Mouse (Mus musculus) megakaryocyte, embryonic 14.5 days (primary cell): ENCODE data around the gene Otof.

Experiments used
- FLI1 ChIP-seq: IDR thresholded peaks from 2 replicates; pipeline ENCODE4 v1.6.1; 2012; ENCODE audit warnings: low read length, inconsistent platforms, mixed read lengths
- GATA1 ChIP-seq: IDR thresholded peaks from 3 replicates; pipeline ENCODE4 v1.6.1; 2012; ENCODE audit warnings: mixed read lengths, low read length, inconsistent platforms, borderline replicate concordance

DNA sequence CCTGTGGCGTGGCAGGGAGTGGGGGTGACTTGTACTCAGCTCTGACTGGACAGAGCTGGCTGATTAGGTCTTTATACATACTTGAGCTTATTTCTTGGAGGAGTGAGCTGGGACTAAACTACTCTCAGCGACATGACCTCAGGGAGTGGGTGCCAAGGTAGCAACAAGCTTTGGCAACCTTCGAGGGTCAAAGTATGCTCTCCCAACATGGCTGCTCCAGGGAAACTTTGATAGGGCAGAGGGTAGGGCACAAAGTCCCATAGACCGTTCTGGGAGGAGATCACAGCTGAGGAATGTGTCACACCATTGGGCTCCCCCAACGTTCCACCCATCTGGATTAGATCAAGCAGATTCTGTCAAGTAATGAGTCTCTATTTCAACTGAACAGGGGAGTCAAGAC is 22.9 kb upstream of the Otof start:
- no peak for TF ChIP-seq GATA1
- no peak for TF ChIP-seq FLI1
